Mouse (Mus musculus) midbrain, embryonic 16.5 days (tissue): ENCODE measurements around the gene Lig1. TPM values are rescaled to one million over a fixed set of nuclear protein-coding genes. Genes with fewer than 3 reads are reported as not detected.

Source experiments
- ATAC-seq: fragments of 200-750 bp; cut with Nextera tagmentation; 2 replicates; pipeline ENCODE4 v1.8.0; 2017; ENCODE audit warnings: moderate TSS enrichment
- H3K27ac ChIP-seq: fragments of 300-500 bp; sonication (generic); 2 replicates; pipeline ENCODE4 v1.5.1; 2014; ENCODE audit warnings: mild to moderate bottlenecking, low read length, mixed read lengths
- H3K27me3 ChIP-seq: fragments of 300-500 bp; sonication (generic); 2 replicates; pipeline ENCODE4 v1.6.1; 2014; ENCODE audit warnings: low read depth, low read length, mixed read lengths; ENCODE audit not compliant: control insufficient read depth, insufficient read depth
- H3K36me3 ChIP-seq: fragments of 300-500 bp; sonication (generic); 2 replicates; pipeline ENCODE4 v1.6.1; 2014; ENCODE audit warnings: mild to moderate bottlenecking, low read length, moderate library complexity, mixed read lengths; ENCODE audit not compliant: control insufficient read depth, insufficient read depth
- H3K4me1 ChIP-seq: fragments of 300-500 bp; sonication (generic); 2 replicates; pipeline ENCODE4 v1.6.1; 2014; ENCODE audit warnings: mild to moderate bottlenecking, low read length, mixed read lengths; ENCODE audit not compliant: control insufficient read depth, insufficient read depth
- H3K4me2 ChIP-seq: fragments of 300-500 bp; sonication (generic); 2 replicates; pipeline ENCODE4 v1.6.1; 2014; ENCODE audit warnings: mild to moderate bottlenecking, low read length, mixed read lengths
- H3K4me3 ChIP-seq: fragments of 300-500 bp; sonication (generic); 2 replicates; pipeline ENCODE4 v1.5.1; 2014; ENCODE audit warnings: low read depth, mild to moderate bottlenecking, low read length, moderate library complexity, mixed read lengths
- H3K9ac ChIP-seq: fragments of 300-500 bp; sonication (generic); 2 replicates; pipeline ENCODE4 v1.6.1; 2014; ENCODE audit warnings: low read depth, low read length, mixed read lengths
- H3K9me3 ChIP-seq: fragments of 300-500 bp; sonication (generic); replicated peaks from 2 replicates; pipeline ENCODE4 v1.6.1; 2014; ENCODE audit warnings: mild to moderate bottlenecking, low read length, mixed read lengths; ENCODE audit not compliant: control insufficient read depth, poor library complexity, severe bottlenecking
- WGBS: fragments of 180-500 bp; shearing (Covaris S2); extraction: QIAGEN DNeasy Blood & Tissue Kit; methylation state at CpG from one replicate; pipeline ENCODE4 v1.1.7; 2014; 5-methylcytosine and 5-hydroxymethylcytosine counted together
- polyA plus RNA-seq: library from polyadenylated mRNA; unstranded; fragments of >200 nt; fragmentation: Nextera tagmentation; extraction: Ambion mirVana; gene quantifications from 2 replicates; pipeline ENCODE4 v1.2.1, GENCODE M21; 2015

Lig1 gene
- polyA plus RNA-seq = 31.7 and 33.6 TPM in 2 replicates

DNA sequence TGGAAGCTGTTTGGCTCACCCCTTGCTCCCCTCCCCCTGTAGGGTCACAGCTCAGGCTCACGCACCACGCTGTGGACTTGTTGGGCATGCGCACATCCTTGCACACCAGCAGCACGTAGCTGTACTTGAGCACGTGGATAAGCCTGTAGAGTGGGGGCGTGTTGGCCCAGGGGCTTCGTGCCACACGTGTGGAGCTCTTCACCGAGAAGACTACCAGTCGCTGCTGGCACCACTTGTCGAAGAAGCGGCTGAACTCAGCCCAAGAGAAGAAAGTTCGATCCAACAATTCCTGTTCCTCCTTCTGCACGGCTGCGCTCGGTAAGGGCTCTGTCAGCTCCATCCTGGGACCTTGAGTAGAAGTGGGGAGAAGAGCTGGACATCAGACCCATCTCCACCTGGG is at the start of gene Lig1:
TSS of gene Lig1 (plus strand) at position 203 of the 400 bp plus-strand sequence.
- no peaks in the 10 kb centered on the region; the same call in 1 of the 2 replicates for H3K9me3 ChIP-seq
- 96% methylated on average over 16 of the region's 16 CpGs for WGBS
- no peak for ATAC-seq
- H3K4me3 ChIP-seq = peak within 1 kb of the TSS; percentile 77
- H3K27ac ChIP-seq = peak within 1 kb of the TSS; percentile 93
- H3K4me1 ChIP-seq = peaks cover 6% of the 10 kb centered on the region
- peak within 1 kb of the TSS; percentile 91 for H3K9ac ChIP-seq
- H3K27me3 ChIP-seq = no peaks in the 10 kb centered on the region
- H3K4me2 ChIP-seq = peak within 1 kb of the TSS; percentile 62
- peaks cover 36% of the 10 kb centered on the region for H3K36me3 ChIP-seq

DNA sequence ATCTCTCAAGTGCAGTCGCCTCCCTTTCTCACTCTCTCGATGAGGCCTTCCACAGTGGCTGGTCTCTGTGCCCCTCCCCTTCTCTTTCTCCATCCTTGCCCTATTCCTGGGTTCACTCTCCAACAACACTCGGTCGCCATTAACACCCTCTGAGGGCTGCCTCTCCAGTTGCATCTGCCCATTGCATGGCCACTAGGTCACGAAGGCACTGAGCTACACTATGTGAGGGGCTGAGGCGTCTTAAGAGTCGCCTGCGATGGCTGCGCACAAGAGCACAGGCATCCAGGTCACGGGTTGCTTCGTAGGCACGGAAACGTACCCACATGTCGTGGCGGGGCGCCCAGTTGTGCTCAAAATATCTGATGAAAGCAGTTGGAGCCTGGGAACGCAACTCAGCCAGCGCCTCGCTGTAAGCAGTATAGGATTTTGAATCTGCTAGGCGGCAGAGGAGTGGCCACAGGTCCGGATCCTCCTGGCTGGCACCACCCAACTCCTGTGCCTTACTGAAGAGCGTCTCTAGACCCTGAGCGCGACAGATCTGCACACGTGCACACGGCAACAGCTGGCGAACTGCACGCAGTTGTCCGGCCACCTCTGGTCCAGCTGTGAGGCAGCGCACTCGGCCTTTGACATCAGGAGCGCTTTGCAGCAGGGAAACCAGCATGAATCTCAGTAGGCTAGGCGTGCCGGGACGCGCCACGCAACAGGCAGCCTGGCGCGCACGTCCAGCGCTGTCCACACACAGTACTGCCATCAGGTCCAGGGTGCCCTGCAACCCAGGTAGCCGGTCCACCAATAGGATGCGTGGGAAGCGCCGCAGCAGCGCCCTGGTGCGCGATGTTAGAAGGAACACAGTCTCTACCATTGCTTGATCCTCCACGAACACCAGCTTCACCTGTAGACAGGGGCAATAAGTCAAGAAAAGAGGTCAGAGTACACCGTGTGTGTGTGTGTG is 16.1 kb upstream of the Lig1 start:
- no peaks in the 10 kb centered on the region for H3K27me3 ChIP-seq
- ATAC-seq = peak; percentile 58
- no peaks in the 10 kb centered on the region for H3K4me1 ChIP-seq
- no peak overlapping the region for H3K27ac ChIP-seq
- no peak overlapping the region for H3K9ac ChIP-seq
- no peak overlapping the region for H3K4me3 ChIP-seq
- WGBS = 52% methylated on average over 50 of the region's 50 CpGs
- H3K4me2 ChIP-seq = no peak overlapping the region
- H3K36me3 ChIP-seq = peaks cover 7% of the 10 kb centered on the region; the same call in 1 of the 2 replicates
- H3K9me3 ChIP-seq = no peaks in the 10 kb centered on the region

DNA sequence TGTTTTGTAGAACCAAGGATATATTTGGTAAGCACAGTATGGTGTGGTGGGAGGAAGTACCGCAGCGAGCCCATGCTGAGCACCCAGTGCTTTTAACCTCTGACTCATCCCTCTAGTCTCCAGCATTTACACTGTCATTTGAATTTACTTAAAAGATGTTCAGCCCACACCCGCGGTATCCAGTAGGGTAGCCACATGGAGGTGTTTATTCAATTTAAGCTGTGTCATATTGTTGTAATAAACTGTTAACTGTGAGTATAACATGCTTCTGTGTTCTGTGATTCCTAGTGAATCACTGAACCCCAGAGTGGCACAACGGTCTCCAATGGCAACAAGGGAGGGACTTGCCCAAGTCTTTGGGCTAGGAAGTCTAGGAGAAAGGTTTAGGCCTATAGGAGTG is 13.2 kb upstream of the Lig1 start:
- Histone ChIP-seq H3K36me3 (peaks cover 7% of the 10 kb centered on the region; the same call in 1 of the 2 replicates), H3K27me3 (no peaks in the 10 kb centered on the region), H3K27ac (no peak overlapping the region), H3K4me2 (no peak overlapping the region), H3K9me3 (no peaks in the 10 kb centered on the region), H3K4me3 (no peak overlapping the region), H3K9ac (no peak overlapping the region), H3K4me1 (no peaks in the 10 kb centered on the region)
- 85% methylated on average over 5 of the region's 5 CpGs for WGBS
- no peak for ATAC-seq

DNA sequence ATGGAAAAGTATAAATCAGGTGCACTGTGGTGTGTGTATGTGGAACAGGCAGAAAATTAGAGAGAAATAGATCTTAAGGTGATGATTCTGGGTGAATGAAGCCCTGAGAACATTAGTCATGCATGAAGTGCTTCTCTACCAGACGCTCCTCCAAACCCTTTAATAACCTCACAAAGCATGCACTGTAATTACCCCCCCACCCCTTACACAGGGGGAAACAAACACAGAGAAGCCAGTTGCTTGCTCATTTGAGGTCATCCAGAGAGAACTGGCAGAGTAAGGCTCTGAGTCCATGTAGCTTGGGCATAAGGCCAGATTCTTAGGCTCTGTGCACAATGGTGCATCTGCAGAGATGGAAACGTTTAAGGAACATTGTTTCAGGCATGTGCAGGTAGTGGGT is 12.7 kb upstream of the Lig1 start:
- H3K4me2 ChIP-seq = no peak overlapping the region
- no peak overlapping the region for H3K27ac ChIP-seq
- H3K36me3 ChIP-seq = peaks cover 10% of the 10 kb centered on the region; the same call in 1 of the 2 replicates
- ATAC-seq = 0 out of 2 replicates have a peak, but pooled peaks have one; percentile 22
- 54% methylated on average over 2 of the region's 2 CpGs for WGBS
- H3K27me3 ChIP-seq = no peaks in the 10 kb centered on the region
- no peaks in the 10 kb centered on the region for H3K9me3 ChIP-seq
- H3K9ac ChIP-seq = no peak overlapping the region
- H3K4me3 ChIP-seq = no peak overlapping the region
- no peaks in the 10 kb centered on the region for H3K4me1 ChIP-seq

DNA sequence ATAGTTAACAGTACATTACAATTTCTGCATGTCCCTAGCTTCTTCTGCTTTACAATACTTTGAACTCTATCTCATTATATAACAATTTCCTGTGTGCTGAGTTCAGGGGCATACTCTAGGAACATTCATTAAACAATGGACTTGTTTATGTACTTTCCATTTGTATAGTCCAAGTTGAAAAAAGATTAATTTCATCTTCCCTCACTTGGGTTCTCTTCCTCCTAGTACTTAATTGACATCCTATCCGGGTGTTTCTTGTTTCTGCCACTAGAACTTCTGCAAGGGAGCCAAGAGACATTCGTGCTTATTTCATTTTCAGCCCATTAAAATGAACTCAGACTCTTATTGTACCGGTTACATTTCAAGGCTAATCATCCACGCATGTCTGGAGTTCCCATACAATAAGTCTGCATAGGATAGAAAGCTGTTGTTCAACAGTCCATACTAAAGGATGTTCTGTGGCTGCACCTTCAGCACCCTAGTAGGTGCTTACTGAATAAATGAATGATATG is 8.3 kb upstream of the Lig1 start:
- ATAC-seq = no peak
- no peaks in the 10 kb centered on the region for H3K9me3 ChIP-seq
- no peak overlapping the region for H3K4me2 ChIP-seq
- H3K27ac ChIP-seq = no peak overlapping the region
- no peaks in the 10 kb centered on the region for H3K27me3 ChIP-seq
- H3K36me3 ChIP-seq = peaks cover 15% of the 10 kb centered on the region
- no peaks in the 10 kb centered on the region for H3K4me1 ChIP-seq
- no peak overlapping the region for H3K9ac ChIP-seq
- no peak overlapping the region for H3K4me3 ChIP-seq
- WGBS = 87% methylated on average over 4 of the region's 4 CpGs

DNA sequence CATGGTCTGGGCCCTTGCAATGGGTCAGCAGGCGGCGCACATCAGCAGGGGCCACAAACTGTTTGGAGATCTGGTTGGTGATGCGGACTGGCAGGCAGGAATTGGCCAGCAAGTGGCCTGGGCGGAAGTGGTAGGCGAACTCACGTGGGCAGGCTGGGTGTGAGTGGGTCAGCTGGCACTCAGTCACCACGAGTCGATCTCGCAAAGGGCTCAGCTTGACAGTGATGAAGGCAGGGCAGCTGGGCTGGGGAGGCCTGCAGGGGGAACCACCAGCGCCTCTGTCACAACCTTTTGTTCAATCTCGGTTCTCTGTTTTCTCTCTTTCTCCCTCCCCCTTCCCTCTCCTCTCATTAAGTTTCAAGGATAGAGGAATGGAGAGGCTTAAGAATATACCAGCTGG is 7.7 kb upstream of the Lig1 start:
- WGBS = 81% methylated on average over 11 of the region's 11 CpGs

DNA sequence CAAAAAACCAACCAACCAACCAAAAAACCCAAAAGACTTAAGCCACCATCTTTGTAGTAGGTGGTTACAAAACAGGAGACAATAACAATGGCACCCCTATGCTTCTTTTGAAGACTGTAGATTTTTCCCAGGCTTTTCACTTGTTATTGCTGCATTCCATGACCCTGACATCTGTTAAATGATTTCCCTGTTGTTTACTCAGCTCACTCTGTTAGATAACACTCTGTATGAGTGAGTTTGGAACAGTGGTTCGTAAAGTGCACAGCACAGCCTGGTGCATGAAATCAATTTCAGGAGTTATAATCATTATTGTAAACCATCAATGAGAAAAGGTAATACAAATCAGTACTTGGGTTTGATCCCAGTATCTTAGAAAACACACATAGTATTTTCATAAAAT is 5.4 kb upstream of the Lig1 start:
- peaks cover 31% of the 10 kb centered on the region for H3K36me3 ChIP-seq
- ATAC-seq = no peak
- no peak overlapping the region for H3K9ac ChIP-seq
- 93% methylated on average over 1 of the region's 1 CpGs for WGBS
- H3K4me3 ChIP-seq = no peak overlapping the region
- no peak overlapping the region for H3K27ac ChIP-seq
- H3K4me2 ChIP-seq = no peak overlapping the region
- H3K4me1 ChIP-seq = no peaks in the 10 kb centered on the region
- H3K27me3 ChIP-seq = no peaks in the 10 kb centered on the region
- H3K9me3 ChIP-seq = no peaks in the 10 kb centered on the region

More for the DNA sequence above, 7.7 kb upstream of the Lig1 start:
- Histone ChIP-seq H3K27me3 (no peaks in the 10 kb centered on the region), H3K4me3 (no peak overlapping the region), H3K9ac (no peak overlapping the region), H3K27ac (no peak overlapping the region), H3K9me3 (no peaks in the 10 kb centered on the region), H3K4me1 (no peaks in the 10 kb centered on the region), H3K4me2 (no peak overlapping the region), H3K36me3 (peaks cover 15% of the 10 kb centered on the region)
- ATAC-seq = peak; percentile 28; the same call in 1 of the 2 replicates

DNA sequence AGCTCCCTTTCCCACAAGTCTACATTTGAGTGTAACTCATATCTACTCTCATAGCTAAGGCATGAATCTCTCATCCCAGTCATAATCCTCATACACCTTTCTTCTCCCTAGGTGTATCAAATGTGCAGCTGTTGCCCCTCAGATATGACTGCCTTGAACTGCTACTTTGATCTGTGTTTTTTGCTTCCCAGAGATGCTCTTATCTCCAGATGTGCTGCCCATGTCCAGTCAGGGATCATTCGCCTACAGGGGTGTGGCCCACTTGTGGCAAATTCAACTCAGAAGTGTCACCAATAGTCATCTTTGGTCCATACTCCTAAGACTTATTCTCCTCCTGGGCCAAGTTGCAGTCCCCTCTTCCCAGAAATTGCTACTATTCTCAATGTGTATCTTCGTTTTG is 750 bp downstream of the Lig1 start:
- Histone ChIP-seq H3K4me3 (peak overlapping the region; percentile 77), H3K4me2 (peak overlapping the region; percentile 62), H3K9ac (peak overlapping the region; percentile 91), H3K4me1 (peaks cover 6% of the 10 kb centered on the region), H3K36me3 (peaks cover 35% of the 10 kb centered on the region), H3K27me3 (no peaks in the 10 kb centered on the region), H3K27ac (peak overlapping the region; percentile 93; the same call in 1 of the 2 replicates), H3K9me3 (no peaks in the 10 kb centered on the region; the same call in 1 of the 2 replicates)
- ATAC-seq = no peak; the same call in 1 of the 2 replicates
- WGBS = 38% methylated on average over 2 of the region's 2 CpGs
